Mouse (Mus musculus) cortical plate, adult 2 months (tissue): Measurements from ENCODE around the gene Smim24.

Source experiments
- CTCF ChIP-seq: fragments of 200-500 bp; IDR thresholded peaks from 2 replicates; pipeline ENCODE4 v1.5.1; 2011; ENCODE audit warnings: mild to moderate bottlenecking, control low read depth, low read length; ENCODE audit not compliant: insufficient read depth; ENCODE audit errors: extremely low read depth
- POLR2A ChIP-seq: fragments of 200-500 bp; IDR thresholded peaks from 2 replicates; pipeline ENCODE4 v1.6.1; 2011; ENCODE audit warnings: mild to moderate bottlenecking, low read length, control low read depth; ENCODE audit not compliant: insufficient read depth; ENCODE audit errors: extremely low read depth

- TF ChIP-seq POLR2A (no peak), CTCF (no peak)
Measured at GRCm38 (mm10) chr10:81441019-81441418, 48.2 kb downstream of the Smim24 start.
